Mouse (Mus musculus) liver, embryonic 15.5 days (tissue): ENCODE results near the gene Gpc6. TPM values are rescaled to one million over a fixed set of nuclear protein-coding genes. Genes with fewer than 3 reads are reported as not detected.

Experiments
- ATAC-seq: fragments of 200-750 bp; cut with Nextera tagmentation; 2 replicates; pipeline ENCODE4 v1.8.0; 2017; ENCODE audit warnings: moderate number of reproducible peaks, mild to moderate bottlenecking, moderate library complexity; ENCODE audit not compliant: insufficient read depth
- H3K27ac ChIP-seq: fragments of 300-500 bp; sonication (generic); replicated peaks from 2 replicates; pipeline ENCODE4 v1.5.1; 2015; ENCODE audit warnings: mild to moderate bottlenecking, inconsistent platforms
- H3K27me3 ChIP-seq: fragments of 300-500 bp; sonication (generic); 2 replicates; pipeline ENCODE4 v1.6.1; 2015; ENCODE audit warnings: mild to moderate bottlenecking, inconsistent platforms
- H3K36me3 ChIP-seq: fragments of 300-500 bp; sonication (generic); replicated peaks from 2 replicates; pipeline ENCODE4 v1.6.1; 2015; ENCODE audit warnings: moderate library complexity, mild to moderate bottlenecking, inconsistent platforms
- H3K4me1 ChIP-seq: fragments of 300-500 bp; sonication (generic); replicated peaks from 2 replicates; pipeline ENCODE4 v1.6.1; 2015; ENCODE audit warnings: inconsistent platforms
- H3K4me2 ChIP-seq: fragments of 300-500 bp; sonication (generic); 2 replicates; pipeline ENCODE4 v1.6.1; 2015; ENCODE audit warnings: moderate library complexity, mild to moderate bottlenecking, inconsistent platforms
- H3K4me3 ChIP-seq: fragments of 300-500 bp; sonication (generic); replicated peaks from 2 replicates; pipeline ENCODE4 v1.5.1; 2015; ENCODE audit warnings: mild to moderate bottlenecking, inconsistent platforms
- H3K9ac ChIP-seq: fragments of 300-500 bp; sonication (generic); 2 replicates; pipeline ENCODE4 v1.6.1; 2015; ENCODE audit warnings: moderate library complexity, mild to moderate bottlenecking, inconsistent platforms
- H3K9me3 ChIP-seq: fragments of 300-500 bp; sonication (generic); replicated peaks from 2 replicates; pipeline ENCODE4 v1.6.1; 2016; ENCODE audit warnings: inconsistent platforms
- WGBS: fragments of 180-500 bp; shearing (Covaris S2); methylation state at CpG from one replicate; pipeline ENCODE4 v1.1.7; 2015; ENCODE audit warnings: mixed read lengths; ENCODE audit not compliant: insufficient replicate concordance; 5-methylcytosine and 5-hydroxymethylcytosine counted together
- polyA plus RNA-seq: library from polyadenylated mRNA; unstranded; fragments of >200 nt; fragmentation: Nextera tagmentation; extraction: Ambion mirVana; gene quantifications from 2 replicates; pipeline ENCODE4 v1.2.1, GENCODE M21; 2015

Gpc6 gene
- polyA plus RNA-seq, 1 experiment from 2014 or later = 3.4 TPM

DNA sequence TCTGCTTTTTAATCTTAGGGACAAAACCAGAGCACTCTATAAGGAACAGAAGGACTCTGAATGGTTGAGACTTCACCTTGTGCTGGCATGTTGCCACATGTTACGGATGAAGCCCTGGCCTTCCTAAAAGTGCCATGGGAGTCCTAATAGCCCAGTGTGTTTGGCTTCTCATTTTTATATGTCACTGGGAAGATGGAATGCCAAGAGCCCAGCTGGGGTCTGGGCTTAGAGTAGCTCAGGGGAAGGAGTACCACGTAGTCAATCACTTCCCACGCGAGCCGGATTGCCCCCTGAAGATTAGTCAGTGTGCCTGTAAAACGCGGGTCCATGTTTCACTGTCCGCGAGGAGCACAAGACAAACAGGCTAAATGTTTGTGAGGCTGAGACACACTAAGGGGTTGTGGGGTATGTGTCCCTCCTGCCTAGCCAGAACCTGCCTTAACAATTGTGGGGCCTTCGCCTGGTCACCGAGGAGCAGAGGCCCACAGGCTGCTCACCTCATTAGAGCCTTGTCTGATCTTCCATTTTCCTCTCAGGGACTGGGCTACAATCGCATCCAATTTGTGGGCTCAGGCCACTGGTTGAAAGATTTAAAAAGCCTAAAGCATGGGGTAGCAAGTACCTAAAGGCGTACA, 852.9 kb downstream of the Gpc6 start:
- Histone ChIP-seq H3K36me3 (no peaks in the 10 kb centered on the region), H3K9ac (no peak overlapping the region), H3K27me3 (no peaks in the 10 kb centered on the region), H3K4me2 (no peak overlapping the region), H3K9me3 (no peaks in the 10 kb centered on the region), H3K4me1 (no peaks in the 10 kb centered on the region), H3K4me3 (no peak overlapping the region), H3K27ac (peak overlapping the region; percentile 14; the same call in 1 of the 2 replicates)
- WGBS = 77% methylated on average over 13 of the region's 13 CpGs
- ATAC-seq = no peak

DNA sequence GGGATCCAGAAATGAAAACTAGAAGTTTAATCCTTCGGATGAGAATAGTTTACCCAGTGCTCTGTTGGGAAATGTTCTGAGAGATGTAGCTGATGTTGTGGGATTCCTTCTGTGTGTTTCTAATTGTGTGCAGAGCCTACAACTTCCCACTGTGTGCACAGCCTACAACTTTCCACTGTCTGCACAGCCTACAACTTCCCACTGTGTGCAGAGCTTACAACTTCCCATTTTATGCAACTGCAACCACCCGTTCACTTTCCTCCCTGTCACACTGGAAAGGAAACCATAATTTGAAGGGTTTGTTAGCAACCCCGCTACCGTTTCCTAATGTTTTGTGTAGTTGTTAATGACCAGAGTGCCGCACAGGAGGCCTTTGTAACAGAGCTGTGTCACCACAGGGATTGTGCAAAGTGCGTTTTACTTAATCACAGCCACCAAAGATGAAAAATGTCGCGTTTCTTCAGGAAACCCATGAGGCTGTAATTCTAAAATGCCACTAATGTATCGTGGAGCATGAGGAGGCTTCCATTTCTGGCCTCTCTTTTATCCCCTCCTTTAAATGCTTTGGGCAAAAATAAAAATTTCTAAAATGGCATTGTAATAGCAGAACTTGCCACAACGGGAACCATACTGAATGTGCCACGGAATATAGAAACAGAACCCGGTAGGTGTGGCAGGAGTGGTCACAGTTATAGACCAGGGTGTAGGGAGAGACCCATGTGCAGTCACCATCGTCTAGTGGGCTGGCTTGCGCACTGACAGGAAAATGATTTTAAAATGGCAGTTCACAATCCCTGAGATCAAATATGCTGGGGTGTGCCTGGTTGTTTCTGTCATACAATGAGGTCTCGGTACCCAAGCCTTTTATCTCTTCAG, 853.7 kb downstream of the Gpc6 start:
- WGBS = 28% methylated on average over 15 of the region's 15 CpGs
- peak; percentile 71 for ATAC-seq
- Histone ChIP-seq H3K9me3 (no peaks in the 10 kb centered on the region), H3K27ac (no peak overlapping the region), H3K27me3 (no peaks in the 10 kb centered on the region), H3K36me3 (no peaks in the 10 kb centered on the region), H3K9ac (no peak overlapping the region), H3K4me1 (no peaks in the 10 kb centered on the region), H3K4me3 (no peak overlapping the region), H3K4me2 (no peak overlapping the region)

DNA sequence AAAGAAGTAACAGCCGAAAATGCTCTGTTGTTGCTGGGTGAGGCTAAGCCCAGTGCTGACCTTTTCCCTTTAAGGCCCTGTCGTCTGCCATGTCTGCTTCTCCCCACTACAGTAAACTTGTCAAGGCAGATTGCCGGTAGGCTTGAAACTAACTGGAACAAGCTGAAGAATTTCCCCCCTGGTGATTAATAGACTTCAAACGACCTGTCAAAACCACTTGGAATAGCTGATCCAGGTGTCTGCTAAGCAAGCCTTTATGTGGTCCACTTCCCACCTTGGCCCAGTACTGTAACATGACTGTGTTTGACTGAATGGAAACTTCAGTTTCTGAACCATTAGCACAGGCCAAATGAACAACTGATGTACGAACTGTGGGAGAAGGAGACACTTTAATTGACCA, 856.6 kb downstream of the Gpc6 start:
- Histone ChIP-seq H3K27me3 (no peaks in the 10 kb centered on the region), H3K4me2 (no peak overlapping the region), H3K9me3 (no peaks in the 10 kb centered on the region), H3K4me3 (no peak overlapping the region), H3K36me3 (no peaks in the 10 kb centered on the region), H3K9ac (no peak overlapping the region), H3K4me1 (no peaks in the 10 kb centered on the region), H3K27ac (no peak overlapping the region)
- WGBS = 58% methylated on average over 5 of the region's 5 CpGs
- ATAC-seq = no peak

DNA sequence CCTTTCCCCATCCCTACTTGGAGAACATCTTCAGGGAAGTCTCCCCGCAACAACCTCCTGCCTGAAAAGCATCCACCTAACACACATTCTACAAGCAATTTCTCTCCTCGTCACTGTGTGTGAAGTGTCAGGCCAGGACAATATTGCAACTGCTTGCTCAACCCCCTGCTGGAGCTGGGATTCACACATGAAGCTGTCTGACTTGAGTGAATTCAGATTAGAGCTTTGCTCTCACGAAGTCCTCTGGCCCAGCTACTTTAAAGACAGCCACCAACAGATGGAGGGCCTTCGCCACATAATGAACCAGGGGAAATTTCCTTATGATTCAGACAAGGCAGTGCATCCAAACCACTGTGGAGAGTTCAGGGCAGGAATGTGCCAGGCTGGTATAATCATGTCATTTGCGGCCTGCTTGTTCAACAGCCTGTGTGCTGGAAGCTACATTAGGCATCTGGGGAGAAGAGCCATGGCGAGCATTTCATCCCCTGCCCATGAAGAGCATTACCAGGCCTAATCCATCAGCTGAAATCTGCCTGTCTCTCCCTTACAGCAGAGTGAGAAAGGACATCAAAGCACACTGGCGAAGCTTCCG, 858.7 kb downstream of the Gpc6 start:
- Histone ChIP-seq H3K4me3 (no peak overlapping the region), H3K27me3 (no peaks in the 10 kb centered on the region), H3K4me2 (no peak overlapping the region), H3K27ac (no peak overlapping the region), H3K4me1 (no peaks in the 10 kb centered on the region), H3K9me3 (no peaks in the 10 kb centered on the region), H3K9ac (no peak overlapping the region), H3K36me3 (no peaks in the 10 kb centered on the region)
- WGBS = 71% methylated on average over 8 of the region's 8 CpGs
- ATAC-seq = no peak

DNA sequence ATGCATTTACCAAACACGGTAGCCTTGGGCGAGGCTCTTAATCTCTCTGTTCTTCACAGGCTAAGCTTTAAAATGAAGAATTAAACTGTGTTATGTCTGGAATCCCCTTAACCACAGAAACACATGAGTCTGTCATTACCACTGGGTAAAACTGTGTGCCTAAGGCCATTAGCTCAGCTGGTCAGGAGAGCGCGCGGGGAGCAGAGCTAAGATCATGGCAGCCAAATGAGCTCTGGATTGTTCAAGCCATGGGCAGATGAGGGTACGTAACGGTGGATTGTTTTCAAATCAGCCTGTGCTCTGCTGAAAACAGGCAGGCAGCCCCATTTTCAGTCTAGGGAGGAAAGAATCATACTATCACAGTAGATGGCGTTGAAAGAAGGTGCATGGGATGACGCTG, 859.8 kb downstream of the Gpc6 start:
- WGBS = 77% methylated on average over 9 of the region's 9 CpGs
- no peaks in the 10 kb centered on the region for H3K4me1 ChIP-seq
- H3K4me3 ChIP-seq = no peak overlapping the region
- H3K4me2 ChIP-seq = no peak overlapping the region
- no peak for ATAC-seq
- H3K9me3 ChIP-seq = no peaks in the 10 kb centered on the region
- no peak overlapping the region for H3K9ac ChIP-seq
- H3K27me3 ChIP-seq = no peaks in the 10 kb centered on the region
- no peaks in the 10 kb centered on the region for H3K36me3 ChIP-seq
- no peak overlapping the region for H3K27ac ChIP-seq

DNA sequence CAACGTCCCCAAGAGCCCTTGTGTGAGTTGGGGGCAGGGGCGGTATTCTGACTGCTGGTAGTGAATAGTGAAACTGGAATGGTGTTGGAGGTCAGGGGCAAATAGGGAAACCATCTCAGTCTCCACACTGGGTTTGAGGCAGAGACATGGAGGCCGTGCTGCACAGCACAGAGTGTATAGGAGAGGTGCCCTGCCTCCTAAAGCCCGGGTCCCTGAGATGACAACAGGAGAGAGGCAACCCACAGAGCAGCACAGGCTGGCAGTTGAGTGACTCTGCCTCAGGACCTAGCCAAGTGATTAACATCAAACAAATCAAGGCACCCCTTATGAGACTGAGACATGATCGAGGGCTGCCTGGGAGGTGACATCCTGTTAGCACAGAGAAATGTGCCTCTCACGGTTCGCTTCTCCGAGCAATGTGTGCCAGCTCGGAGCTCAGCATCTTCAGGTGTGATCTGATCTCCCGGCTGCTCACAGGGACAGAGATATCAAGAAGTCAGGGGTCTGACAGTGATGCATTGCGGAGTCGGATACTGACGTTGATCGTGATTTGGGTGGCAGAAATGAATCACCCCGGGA, 860.5 kb downstream of the Gpc6 start:
- H3K4me2 ChIP-seq = no peak overlapping the region
- no peak for ATAC-seq

DNA sequence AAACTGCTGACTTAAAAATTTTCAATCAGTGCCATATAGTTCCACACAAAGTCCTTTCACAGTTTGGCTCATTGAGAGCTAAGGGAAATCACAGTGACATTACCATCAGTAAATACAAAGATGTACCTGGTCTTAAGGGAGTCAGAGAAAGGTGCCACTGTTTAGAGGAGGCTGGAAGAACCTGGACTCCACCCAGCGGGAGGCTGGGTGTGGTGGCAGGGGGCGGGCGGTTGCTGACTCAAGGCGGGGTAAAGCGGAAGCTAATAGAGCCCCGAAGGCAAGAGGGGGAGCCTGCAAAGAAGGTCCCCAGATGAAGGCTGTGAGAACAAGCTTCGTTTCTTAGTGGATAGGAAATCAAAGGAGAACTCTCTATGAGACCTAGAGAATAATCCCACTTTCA, 861.5 kb downstream of the Gpc6 start:
- Histone ChIP-seq H3K27ac (no peak overlapping the region), H3K27me3 (no peaks in the 10 kb centered on the region), H3K4me1 (no peaks in the 10 kb centered on the region), H3K4me3 (no peak overlapping the region), H3K36me3 (no peaks in the 10 kb centered on the region), H3K4me2 (no peak overlapping the region), H3K9ac (no peak overlapping the region), H3K9me3 (no peaks in the 10 kb centered on the region)
- no peak for ATAC-seq
- 42% methylated on average over 7 of the region's 7 CpGs for WGBS

More for the DNA sequence above, 860.5 kb downstream of the Gpc6 start:
- H3K9ac ChIP-seq = no peak overlapping the region
- H3K4me3 ChIP-seq = no peak overlapping the region
- no peaks in the 10 kb centered on the region for H3K36me3 ChIP-seq
- no peaks in the 10 kb centered on the region for H3K9me3 ChIP-seq
- no peaks in the 10 kb centered on the region for H3K4me1 ChIP-seq
- no peaks in the 10 kb centered on the region for H3K27me3 ChIP-seq
- H3K27ac ChIP-seq = no peak overlapping the region
- 75% methylated on average over 15 of the region's 15 CpGs for WGBS

DNA sequence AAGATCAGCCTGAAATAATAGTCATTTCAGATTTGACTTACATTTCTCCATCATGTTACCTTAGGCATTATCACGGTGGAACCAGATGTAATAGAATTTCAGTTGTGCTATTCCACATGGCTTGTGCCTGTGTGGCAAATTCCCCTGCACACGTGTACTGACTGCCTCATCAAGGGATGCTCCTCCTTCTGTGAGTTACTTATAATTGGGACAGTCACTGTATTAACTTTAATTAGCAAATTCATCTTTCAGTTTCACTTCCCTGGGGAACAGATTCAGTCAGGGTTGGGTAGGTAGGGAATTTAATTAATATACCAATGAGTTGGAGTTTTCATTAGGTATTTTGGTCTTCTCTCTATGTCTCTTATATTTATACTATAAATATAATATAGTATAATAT, 869.8 kb downstream of the Gpc6 start:
- Histone ChIP-seq H3K4me1 (no peaks in the 10 kb centered on the region), H3K9ac (no peak overlapping the region), H3K27ac (no peak overlapping the region), H3K4me2 (no peak overlapping the region), H3K36me3 (no peaks in the 10 kb centered on the region), H3K9me3 (no peaks in the 10 kb centered on the region), H3K4me3 (no peak overlapping the region), H3K27me3 (no peaks in the 10 kb centered on the region)
- WGBS = 63% methylated on average over 2 of the region's 2 CpGs
- ATAC-seq = no peak

DNA sequence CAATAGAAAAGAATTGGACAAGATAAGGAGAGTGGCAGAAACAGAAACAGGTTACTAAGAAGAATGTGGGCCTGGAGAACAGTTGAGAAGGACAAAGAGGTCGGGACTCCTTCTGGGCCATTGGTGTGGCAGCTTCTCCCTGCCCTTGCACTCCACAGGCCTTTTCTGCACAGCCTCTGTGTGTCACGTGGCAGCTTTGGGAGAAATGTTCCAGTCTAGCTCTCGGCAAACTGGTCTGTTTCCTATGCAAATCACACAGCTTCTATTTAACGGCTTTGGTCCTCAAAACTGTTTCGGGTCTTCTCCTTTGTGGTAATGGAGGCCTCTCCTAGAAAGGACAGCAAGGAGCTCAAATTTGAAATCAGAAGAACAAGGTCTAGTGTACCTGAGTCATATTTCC, 871.5 kb downstream of the Gpc6 start:
- Histone ChIP-seq H3K4me2 (no peak overlapping the region), H3K36me3 (no peaks in the 10 kb centered on the region), H3K27ac (no peak overlapping the region), H3K4me3 (no peak overlapping the region), H3K27me3 (no peaks in the 10 kb centered on the region), H3K9ac (no peak overlapping the region), H3K4me1 (no peaks in the 10 kb centered on the region), H3K9me3 (no peaks in the 10 kb centered on the region)
- ATAC-seq = no peak
- WGBS = 60% methylated on average over 5 of the region's 5 CpGs

DNA sequence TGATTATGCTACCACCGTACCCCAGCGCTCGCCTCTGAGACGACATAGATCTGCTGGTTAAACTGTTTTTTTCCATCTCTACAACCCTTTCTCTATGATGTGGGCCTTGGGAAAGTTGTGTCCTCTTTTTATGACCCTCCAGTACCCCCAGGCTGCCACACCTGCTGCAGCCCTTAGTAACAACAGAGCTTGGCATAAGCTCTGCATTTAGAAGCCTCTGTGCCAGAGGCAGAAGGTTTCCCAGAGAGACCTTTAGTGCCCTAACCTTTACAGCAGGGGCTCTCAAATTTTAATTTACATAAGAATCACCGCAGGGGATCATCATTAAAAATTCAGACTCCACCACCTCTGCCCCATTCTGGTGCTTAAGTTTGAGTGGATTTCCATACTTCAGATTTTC, 875.3 kb downstream of the Gpc6 start:
- no peaks in the 10 kb centered on the region for H3K9me3 ChIP-seq
- H3K27ac ChIP-seq = no peak overlapping the region
- no peak overlapping the region for H3K9ac ChIP-seq
- H3K4me3 ChIP-seq = no peak overlapping the region
- no peaks in the 10 kb centered on the region for H3K36me3 ChIP-seq
- H3K4me2 ChIP-seq = no peak overlapping the region
- no peak for ATAC-seq
- no peaks in the 10 kb centered on the region for H3K27me3 ChIP-seq
- no peaks in the 10 kb centered on the region for H3K4me1 ChIP-seq
- 70% methylated on average over 5 of the region's 5 CpGs for WGBS

DNA sequence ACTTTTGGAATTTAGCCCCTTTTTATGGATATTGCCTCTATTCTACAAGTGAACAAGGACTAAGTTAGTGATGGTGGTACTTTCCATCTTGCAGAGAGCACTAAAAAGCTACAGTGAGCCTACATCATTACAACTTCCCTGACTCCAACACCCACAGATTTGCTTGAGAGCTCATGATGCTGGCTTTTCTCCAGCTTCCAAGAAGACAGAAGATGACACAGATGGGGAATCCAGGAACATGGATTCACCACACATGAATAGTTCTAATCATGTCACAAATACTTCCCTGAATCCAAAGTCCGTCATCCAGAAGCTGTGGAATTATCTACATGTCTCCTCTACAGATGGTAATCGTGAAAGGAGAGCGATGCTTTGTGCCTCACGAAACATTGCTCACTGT, 882.7 kb downstream of the Gpc6 start:
- no peak overlapping the region for H3K27ac ChIP-seq
- H3K9me3 ChIP-seq = no peaks in the 10 kb centered on the region
- H3K36me3 ChIP-seq = no peaks in the 10 kb centered on the region
- no peak overlapping the region for H3K4me2 ChIP-seq
- no peak overlapping the region for H3K4me3 ChIP-seq
- H3K27me3 ChIP-seq = no peaks in the 10 kb centered on the region
- H3K9ac ChIP-seq = no peak overlapping the region
- no peak for ATAC-seq
- WGBS = 62% methylated on average over 4 of the region's 4 CpGs
- no peaks in the 10 kb centered on the region for H3K4me1 ChIP-seq
